Mouse (Mus musculus) kidney, postnatal 0 days (tissue): Measurements from ENCODE around the gene Gm21976. TPM values are rescaled to one million over a fixed set of nuclear protein-coding genes. Genes with fewer than 3 reads are reported as not detected.
A peak's percentile ranks its signal among the peaks of the same experiment; 100 is the strongest.

ENCODE experiments used
- ATAC-seq: fragments of 200-750 bp; cut with Nextera tagmentation; replicated peaks from 2 replicates; pipeline ENCODE4 v1.8.0; 2017; ENCODE audit warnings: low read depth, moderate number of reproducible peaks, moderate TSS enrichment, moderate library complexity; ENCODE audit not compliant: low FRiP score
- DNase-seq: peaks from one replicate; pipeline ENCODE4 v3.0.0-alpha.2; 2016; ENCODE audit warnings: low spot score
- H3K27ac ChIP-seq: fragments of 300-500 bp; sonication (generic); 2 replicates; pipeline ENCODE4 v1.5.1; 2014; ENCODE audit warnings: mild to moderate bottlenecking
- H3K27me3 ChIP-seq: fragments of 300-500 bp; sonication (generic); 2 replicates; pipeline ENCODE4 v1.6.1; 2014; ENCODE audit warnings: low read length, mixed read lengths; ENCODE audit not compliant: insufficient read depth
- H3K36me3 ChIP-seq: fragments of 300-500 bp; sonication (generic); 2 replicates; pipeline ENCODE4 v1.6.1; 2014; ENCODE audit warnings: low read length, mixed read lengths; ENCODE audit not compliant: insufficient read depth
- H3K4me1 ChIP-seq: fragments of 300-500 bp; sonication (generic); replicated peaks from 2 replicates; pipeline ENCODE4 v1.6.1; 2014; ENCODE audit warnings: antibody characterized with exemption, low read length, mixed read lengths; ENCODE audit not compliant: insufficient read depth
- H3K4me2 ChIP-seq: fragments of 300-500 bp; sonication (generic); 2 replicates; pipeline ENCODE4 v1.6.1; 2014; ENCODE audit warnings: mild to moderate bottlenecking, low read length, moderate library complexity, mixed read lengths
- H3K4me3 ChIP-seq: fragments of 300-500 bp; sonication (generic); replicated peaks from 2 replicates; pipeline ENCODE4 v1.5.1; 2014; ENCODE audit warnings: low read depth, low read length
- H3K9ac ChIP-seq: fragments of 300-500 bp; sonication (generic); 2 replicates; pipeline ENCODE4 v1.6.1; 2014; ENCODE audit warnings: low read depth, low read length
- H3K9me3 ChIP-seq: fragments of 300-500 bp; sonication (generic); replicated peaks from 2 replicates; pipeline ENCODE4 v1.6.1; 2016; ENCODE audit warnings: low read length, inconsistent platforms, mixed read lengths
- CTCF ChIP-seq: IDR thresholded peaks from 2 replicates; pipeline ENCODE4 v1.5.1; 2016; ENCODE audit warnings: antibody characterized with exemption, low read depth, mild to moderate bottlenecking, moderate library complexity
- WGBS: fragments of 180-500 bp; shearing (Covaris S2); extraction: QIAGEN DNeasy Blood & Tissue Kit; methylation state at CpG from one replicate; pipeline ENCODE4 v1.1.7; 2014; 5-methylcytosine and 5-hydroxymethylcytosine counted together
- polyA plus RNA-seq: library from polyadenylated mRNA; unstranded; fragments of >200 nt; fragmentation: Nextera tagmentation; extraction: Ambion mirVana; gene quantifications from 2 replicates; pipeline ENCODE4 v1.2.1, GENCODE M21; 2015

The Gm21976 gene
- polyA plus RNA-seq, 1 experiment from 2014 or later: not detected

DNA sequence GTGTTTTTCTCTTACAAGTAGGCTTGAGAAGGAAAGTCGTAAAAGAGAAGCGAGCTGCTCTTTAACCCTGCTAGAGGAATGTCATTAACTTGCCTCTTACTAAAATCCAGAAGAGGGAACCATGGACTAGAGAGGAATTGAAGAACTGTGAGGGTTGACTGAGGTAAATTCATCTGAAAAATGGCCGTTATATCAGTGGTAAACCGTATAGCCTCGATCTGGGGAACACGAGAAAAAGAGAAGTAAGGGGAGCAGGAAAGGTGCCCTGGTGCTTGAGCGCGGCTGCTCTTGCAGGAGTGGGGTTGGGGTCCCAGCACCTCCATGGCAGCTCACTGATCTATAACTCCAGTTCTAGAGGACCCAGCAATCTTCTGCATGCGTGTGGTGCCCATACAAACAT is 5.7 kb upstream of the Gm21976 start:
- H3K27ac ChIP-seq: no peak overlapping the region
- H3K4me2 ChIP-seq: no peak overlapping the region
- WGBS: 87% methylated on average over 9 of the region's 9 CpGs
- no peaks in the 10 kb centered on the region for H3K27me3 ChIP-seq
- TF ChIP-seq CTCF: no peak
- H3K4me3 ChIP-seq: no peak overlapping the region
- ATAC-seq: no peak
- no peak overlapping the region for H3K9ac ChIP-seq
- DNase-seq: no peak
- H3K36me3 ChIP-seq: peaks cover 35% of the 10 kb centered on the region
- no peaks in the 10 kb centered on the region for H3K9me3 ChIP-seq
- no peaks in the 10 kb centered on the region for H3K4me1 ChIP-seq

DNA sequence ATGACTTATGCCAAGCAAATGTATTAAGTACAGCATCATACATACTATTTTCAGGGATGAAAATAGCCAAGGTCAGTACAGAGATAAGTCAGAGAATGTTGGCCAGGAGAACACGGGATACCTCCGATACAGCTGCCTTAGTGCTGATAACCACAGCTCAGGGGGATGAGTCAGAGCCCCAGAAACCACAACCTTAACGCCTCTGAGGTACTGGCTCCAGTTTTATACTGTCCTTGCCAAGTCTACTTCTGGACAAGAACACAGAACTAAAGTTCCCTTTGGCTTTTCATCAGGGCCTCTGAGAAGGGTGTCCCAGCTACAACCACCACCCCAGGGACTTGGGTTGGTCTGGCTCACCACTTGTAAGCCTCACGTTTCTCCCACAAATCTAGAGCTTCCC is 4.0 kb upstream of the Gm21976 start:
- no peaks in the 10 kb centered on the region for H3K27me3 ChIP-seq
- DNase-seq (no peak), ATAC-seq (no peak)
- H3K27ac ChIP-seq: no peak overlapping the region
- 79% methylated on average over 4 of the region's 4 CpGs for WGBS
- no peak overlapping the region for H3K4me3 ChIP-seq
- H3K9me3 ChIP-seq: no peaks in the 10 kb centered on the region
- no peak overlapping the region for H3K9ac ChIP-seq
- H3K36me3 ChIP-seq: peaks cover 35% of the 10 kb centered on the region
- no peaks in the 10 kb centered on the region for H3K4me1 ChIP-seq
- no peak overlapping the region for H3K4me2 ChIP-seq
- no peak for TF ChIP-seq CTCF

DNA sequence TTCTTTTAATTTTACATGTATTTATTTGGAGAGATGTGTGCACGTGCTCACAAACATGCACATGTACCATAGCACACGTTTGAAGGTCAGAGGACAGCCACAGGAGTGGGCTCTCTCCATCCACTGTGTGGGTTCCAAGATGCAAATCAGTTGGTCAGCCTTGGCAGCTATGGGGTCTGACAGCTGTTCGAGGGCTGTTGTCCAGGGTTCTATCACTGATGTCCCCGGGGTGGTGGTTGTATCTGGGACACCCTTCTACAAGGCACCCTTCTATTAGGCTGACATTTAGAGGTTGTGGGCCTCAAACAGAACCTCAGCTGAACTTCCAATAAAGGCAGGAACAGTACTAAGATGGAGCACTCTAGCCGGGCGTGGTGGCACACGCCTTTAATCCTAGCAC is 3.4 kb upstream of the Gm21976 start:
- H3K36me3 ChIP-seq: peaks cover 31% of the 10 kb centered on the region
- no peak overlapping the region for H3K4me2 ChIP-seq
- H3K27me3 ChIP-seq: no peaks in the 10 kb centered on the region
- 91% methylated on average over 7 of the region's 7 CpGs for WGBS
- H3K9me3 ChIP-seq: no peaks in the 10 kb centered on the region
- DNase-seq (no peak), ATAC-seq (no peak)
- TF ChIP-seq CTCF: no peak
- no peak overlapping the region for H3K9ac ChIP-seq
- no peak overlapping the region for H3K27ac ChIP-seq
- no peak overlapping the region for H3K4me3 ChIP-seq
- no peaks in the 10 kb centered on the region for H3K4me1 ChIP-seq

DNA sequence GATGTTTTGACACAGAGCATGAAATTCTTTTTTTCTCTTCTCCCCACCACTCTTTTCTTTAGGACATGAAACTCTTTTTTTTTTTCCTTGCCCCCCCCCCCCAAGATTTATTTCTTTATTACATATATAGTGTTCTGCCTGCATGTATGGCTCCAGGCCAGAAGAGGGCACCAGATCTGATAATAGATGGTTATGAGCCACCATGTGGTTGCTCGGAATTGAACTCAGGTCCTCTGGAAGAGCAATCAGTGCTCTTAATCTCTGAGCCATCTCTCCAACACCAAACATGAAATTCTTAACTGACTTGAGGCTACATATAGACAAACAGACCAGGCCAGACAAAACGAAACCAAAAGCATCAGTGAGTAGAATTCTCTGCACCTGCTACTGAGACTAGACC is 2.2 kb upstream of the Gm21976 start:
- 89% methylated on average over 2 of the region's 2 CpGs for WGBS
- ATAC-seq: no peak

DNA sequence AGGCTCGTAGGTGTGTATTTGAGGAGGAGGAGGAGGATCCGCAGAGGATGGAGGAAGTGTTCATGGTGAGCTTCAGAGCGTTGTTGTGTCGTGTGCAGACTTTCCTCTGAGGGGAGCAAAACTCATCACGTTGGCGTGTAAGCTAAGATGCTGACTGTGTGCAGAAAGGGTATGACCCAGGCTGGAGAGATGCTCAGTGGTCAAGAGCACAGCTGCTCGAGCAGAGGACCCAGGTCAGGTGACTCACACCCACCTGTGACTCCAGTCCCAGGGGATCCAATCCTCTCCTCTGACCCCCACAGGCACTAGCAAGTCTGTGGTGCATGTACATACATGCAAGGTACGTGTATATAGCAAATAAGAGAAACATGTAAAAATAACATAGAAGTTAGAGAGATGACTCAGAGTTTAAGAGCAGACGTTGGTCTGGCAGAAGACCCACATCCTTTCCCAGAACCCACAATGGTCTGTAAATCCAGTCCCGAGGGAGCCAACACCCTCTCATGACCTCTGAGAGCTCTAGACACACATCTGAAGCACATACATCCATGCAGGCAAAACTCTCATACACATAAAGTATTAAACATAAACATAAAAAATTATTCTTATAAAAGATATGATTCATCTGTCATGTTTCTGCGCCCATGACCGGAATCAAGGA is 1.4 kb downstream of the Gm21976 start:
- Histone ChIP-seq H3K36me3 (no peaks in the 10 kb centered on the region), H3K27me3 (no peaks in the 10 kb centered on the region), H3K9me3 (no peaks in the 10 kb centered on the region), H3K4me2 (no peak overlapping the region), H3K4me3 (no peak overlapping the region), H3K9ac (no peak overlapping the region), H3K27ac (no peak overlapping the region), H3K4me1 (no peaks in the 10 kb centered on the region)
- ATAC-seq (no peak), DNase-seq (no peak)
- 77% methylated on average over 12 of the region's 12 CpGs for WGBS
- no peak for TF ChIP-seq CTCF

More for the DNA sequence above, 2.2 kb upstream of the Gm21976 start:
- H3K4me1 ChIP-seq: no peaks in the 10 kb centered on the region
- peaks cover 20% of the 10 kb centered on the region for H3K36me3 ChIP-seq
- H3K9ac ChIP-seq: no peak overlapping the region
- H3K9me3 ChIP-seq: no peaks in the 10 kb centered on the region
- DNase-seq: no peak
- H3K27me3 ChIP-seq: no peaks in the 10 kb centered on the region
- TF ChIP-seq CTCF: peak; percentile 41
- H3K27ac ChIP-seq: no peak overlapping the region
- H3K4me3 ChIP-seq: no peak overlapping the region
- H3K4me2 ChIP-seq: no peak overlapping the region

DNA sequence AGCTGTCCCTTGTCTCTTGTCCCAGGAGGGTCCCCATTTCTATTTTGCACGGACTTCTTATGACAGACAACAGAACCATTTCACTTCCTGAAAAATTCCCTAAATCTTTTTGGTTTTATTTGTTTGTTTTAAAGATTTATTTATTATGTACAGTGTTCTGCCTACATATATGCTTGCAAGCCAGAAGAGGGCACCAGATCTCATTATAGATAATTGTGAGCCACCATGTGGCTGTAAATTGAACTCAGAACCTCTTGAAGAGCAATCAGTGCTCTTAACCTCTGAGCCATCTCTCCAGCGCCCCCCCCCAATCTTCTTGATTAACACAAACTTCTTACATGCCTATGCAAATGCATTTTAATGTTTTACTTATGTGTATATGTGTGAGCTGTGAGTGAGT is 11.0 kb downstream of the Gm21976 start:
- TF ChIP-seq CTCF: peak; percentile 46
- ATAC-seq (no peak), DNase-seq (no peak)
- Histone ChIP-seq H3K4me2 (no peak overlapping the region), H3K27ac (no peak overlapping the region), H3K27me3 (no peaks in the 10 kb centered on the region), H3K9ac (no peak overlapping the region), H3K9me3 (no peaks in the 10 kb centered on the region), H3K36me3 (no peaks in the 10 kb centered on the region), H3K4me1 (no peaks in the 10 kb centered on the region), H3K4me3 (no peak overlapping the region)
- 42% methylated on average over 2 of the region's 2 CpGs for WGBS

DNA sequence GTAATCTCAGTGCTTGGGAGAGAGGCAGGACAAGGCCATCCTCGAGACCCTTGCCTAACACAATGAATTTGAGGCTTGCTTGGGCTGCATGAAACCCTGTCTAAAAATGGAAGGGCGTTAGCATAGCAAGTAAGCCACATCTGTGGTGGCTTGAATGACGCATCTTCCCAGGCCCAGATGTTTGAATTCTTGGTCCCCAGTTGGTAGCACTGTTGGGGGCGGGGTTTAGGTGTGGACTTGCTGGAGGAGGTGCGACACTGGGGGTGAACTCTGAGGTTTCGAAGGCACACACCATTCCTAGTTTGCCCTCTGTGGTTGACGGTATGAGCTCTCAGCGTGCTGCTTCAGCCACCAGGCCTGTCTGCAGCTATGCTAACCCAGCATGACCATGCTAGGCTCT is 12.0 kb downstream of the Gm21976 start:
- H3K27me3 ChIP-seq: no peaks in the 10 kb centered on the region
- no peak overlapping the region for H3K4me3 ChIP-seq
- DNase-seq: no peak
- no peak overlapping the region for H3K27ac ChIP-seq
- no peak for ATAC-seq
- H3K36me3 ChIP-seq: no peaks in the 10 kb centered on the region
- no peaks in the 10 kb centered on the region for H3K9me3 ChIP-seq
- 84% methylated on average over 8 of the region's 8 CpGs for WGBS
- no peak overlapping the region for H3K9ac ChIP-seq
- TF ChIP-seq CTCF: no peak
- no peaks in the 10 kb centered on the region for H3K4me1 ChIP-seq
- no peak overlapping the region for H3K4me2 ChIP-seq
